ENCODE assay signal across 8 mouse cellular contexts in the genomic region with DNA sequence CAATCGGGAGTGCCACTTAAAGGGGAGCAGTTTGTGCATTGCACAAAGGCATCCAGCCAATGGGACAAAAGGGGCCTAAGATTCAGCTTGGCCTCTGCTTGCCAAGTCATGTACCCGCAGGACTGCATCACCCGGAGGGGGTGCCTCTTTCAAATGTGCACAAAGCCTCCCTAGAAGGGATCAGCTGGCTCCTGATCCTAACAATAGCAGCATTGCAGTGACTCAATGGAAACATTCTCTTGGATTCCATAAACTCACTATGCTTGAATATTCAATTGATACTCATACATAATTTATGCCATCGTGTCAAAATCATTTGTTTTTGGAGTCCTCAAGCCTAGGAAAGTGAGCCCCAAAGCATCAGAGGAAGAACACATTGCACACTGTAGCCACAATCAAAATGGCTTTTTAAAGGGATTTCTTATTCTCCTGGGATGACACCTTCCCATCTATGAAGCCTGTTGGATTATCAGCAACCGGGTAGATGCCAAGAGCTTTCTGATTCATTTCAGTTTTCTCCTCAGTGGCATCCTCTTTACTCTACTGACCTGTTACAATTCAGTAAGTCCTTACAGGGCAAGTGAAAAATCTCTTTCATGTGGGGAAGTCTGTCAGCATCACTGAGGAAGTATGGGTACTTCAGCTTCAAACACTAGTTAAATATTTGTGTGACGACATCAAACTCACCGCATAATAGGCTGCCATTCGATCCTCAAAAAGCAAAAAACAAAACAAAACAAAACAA. TPM values are rescaled to one million over a fixed set of nuclear protein-coding genes. Genes with fewer than 3 reads are reported as not detected.
DNase-seq lines count a peak whose midpoint lies in the region; ATAC-seq and TF ChIP-seq lines count a peak whose summit lies in the region.

No protein-coding gene starts in this region.

- peak overlapping the region; percentile 53; the same call in 1 of the 2 replicates for H3K27ac ChIP-seq in forebrain, embryonic 10.5 days
- H3K27ac ChIP-seq in kidney, embryonic 14.5 days (ENCODE audit: low read depth, low read length) = no peak overlapping the region
- H3K27ac ChIP-seq in intestine, postnatal 0 days (ENCODE audit: low read depth, low read length) = no peak overlapping the region

- H3K4me2 ChIP-seq in kidney, embryonic 14.5 days (replicated peaks; ENCODE audit: low read depth, low read length) = no peak overlapping the region
- H3K4me2 ChIP-seq in intestine, postnatal 0 days (replicated peaks; ENCODE audit: low read depth) = no peak overlapping the region

- H3K36me3 ChIP-seq in forebrain, embryonic 10.5 days (replicated peaks) = no peaks in the 10 kb centered on the region
- H3K36me3 ChIP-seq in kidney, embryonic 14.5 days (ENCODE audit: control insufficient read depth, insufficient read depth, low read length) = no peaks in the 10 kb centered on the region
- H3K36me3 ChIP-seq in intestine, postnatal 0 days (ENCODE audit: control insufficient read depth, insufficient read depth) = no peaks in the 10 kb centered on the region

- DNase-seq in B cell, adult 2 months = peak; percentile 34 to 43
- DNase-seq in forebrain, embryonic 10.5 days (ENCODE audit: extremely low spot score, low spot score) = peak; percentile 21

- TF ChIP-seq CTCF in intestine, postnatal 0 days (IDR thresholded peaks at IDR 0.05; ENCODE audit: low read depth) = no peak

- 76% methylated on average over 8 of the region's 8 CpGs for WGBS in forebrain, embryonic 10.5 days
- WGBS in kidney, embryonic 14.5 days = 87% methylated on average over 8 of the region's 8 CpGs
- WGBS in intestine, postnatal 0 days = 84% methylated on average over 8 of the region's 8 CpGs

- H3K4me3 ChIP-seq in forebrain, embryonic 10.5 days = no peak overlapping the region
- no peak overlapping the region for H3K4me3 ChIP-seq in kidney, embryonic 14.5 days (ENCODE audit: low read length)
- no peak overlapping the region for H3K4me3 ChIP-seq in intestine, postnatal 0 days (ENCODE audit: low read depth, low read length)

- H3K4me1 ChIP-seq in forebrain, embryonic 10.5 days = peaks cover 9% of the 10 kb centered on the region
- H3K4me1 ChIP-seq in kidney, embryonic 14.5 days (ENCODE audit: control insufficient read depth, insufficient read depth, low read length) = no peaks in the 10 kb centered on the region
- no peaks in the 10 kb centered on the region for H3K4me1 ChIP-seq in intestine, postnatal 0 days (replicated peaks; ENCODE audit: control insufficient read depth, insufficient read depth, low read length)

- ATAC-seq in inflammation-experienced regulatory T-cells, adult 6 months = peak; percentile 35
- ATAC-seq in megakaryocyte, adult 5-6 weeks (ENCODE audit: poor library complexity, severe bottlenecking) = peak; percentile 30; the same call in 1 of the 2 replicates
- no peak for ATAC-seq in erythroid progenitor cell, adult 5-6 weeks (replicated peaks; ENCODE audit: low FRiP score, poor library complexity, severe bottlenecking)
- ATAC-seq in kidney, embryonic 14.5 days (ENCODE audit: low FRiP score, low TSS enrichment) = no peak
- no peak for ATAC-seq in erythroblast, adult 5-6 weeks (replicated peaks; ENCODE audit: low FRiP score, poor library complexity, severe bottlenecking)
- ATAC-seq in intestine, postnatal 0 days = no peak

- no peak overlapping the region for H3K9ac ChIP-seq in kidney, embryonic 14.5 days (ENCODE audit: low read depth, low read length)
- no peak overlapping the region for H3K9ac ChIP-seq in intestine, postnatal 0 days (ENCODE audit: low read depth, low read length)

- no peaks in the 10 kb centered on the region for H3K27me3 ChIP-seq in forebrain, embryonic 10.5 days (ENCODE audit: poor library complexity, severe bottlenecking)
- H3K27me3 ChIP-seq in kidney, embryonic 14.5 days (ENCODE audit: control insufficient read depth, insufficient read depth, low read length) = no peaks in the 10 kb centered on the region
- H3K27me3 ChIP-seq in intestine, postnatal 0 days (replicated peaks; ENCODE audit: control insufficient read depth, insufficient read depth, low read length) = no peaks in the 10 kb centered on the region

- H3K9me3 ChIP-seq in forebrain, embryonic 10.5 days = no peaks in the 10 kb centered on the region; the same call in 1 of the 2 replicates
- H3K9me3 ChIP-seq in kidney, embryonic 14.5 days (ENCODE audit: control insufficient read depth, low read length) = no peaks in the 10 kb centered on the region
- H3K9me3 ChIP-seq in intestine, postnatal 0 days (ENCODE audit: control insufficient read depth) = no peaks in the 10 kb centered on the region

RNA-seq across cellular contexts. Expression of a gene that starts 54.1 kb away (rescaled TPM):
- 56.4 and 58.7 TPM in 2 replicates for polyA plus RNA-seq in forebrain, embryonic 10.5 days (2016; fragmentation: Nextera tagmentation; extraction: Ambion mirVana)
- 10 to 100 TPM in 1 of 3 experiments, 1 to 10 TPM in 2; 6.4 to 12.7 (median 6.6) TPM for polyA plus RNA-seq in inflammation-experienced regulatory T-cells, adult 6 months (2017; shearing (Covaris generic))
- total RNA-seq in megakaryocyte, adult 5-6 weeks (2015) = 8.1 and 9.0 TPM in 2 replicates
- total RNA-seq in megakaryocyte, adult 5-6 weeks (2017) = 16.0 and 19.3 TPM in 2 replicates
- 1.7 and 2.2 TPM in 2 replicates for total RNA-seq in erythroid progenitor cell, adult 5-6 weeks (2015; ENCODE audit: low replicate concordance)
- 3.3 and 3.8 TPM in 2 replicates for total RNA-seq in erythroid progenitor cell, adult 5-6 weeks (2017; ENCODE audit: low replicate concordance)
- 16.6 and 26.8 TPM in 2 replicates for polyA plus RNA-seq in kidney, embryonic 14.5 days (2014; fragmentation: Nextera tagmentation; extraction: Ambion mirVana)
- total RNA-seq in erythroblast, adult 5-6 weeks (2015; ENCODE audit: low replicate concordance) = 1.5 and 5.0 TPM in 2 replicates
- total RNA-seq in erythroblast, adult 5-6 weeks (2017; ENCODE audit: low replicate concordance) = 5.2 and 6.0 TPM in 2 replicates
- polyA plus RNA-seq in intestine, postnatal 0 days (2015; fragmentation: Nextera tagmentation; extraction: Ambion mirVana) = 3.3 and 4.1 TPM in 2 replicates

Comparison
In these comparisons a context has a peak if more than half of its experiments do, and no peak if none do; other contexts are left out.
1. ATAC-seq: peak in inflammation-experienced regulatory T-cells, adult 6 months (single experiment) and megakaryocyte, adult 5-6 weeks (single experiment); none in erythroid progenitor cell, adult 5-6 weeks (single experiment), kidney, embryonic 14.5 days (single experiment), erythroblast, adult 5-6 weeks (single experiment) and intestine, postnatal 0 days (single experiment).